Mouse (Mus musculus) lung, embryonic 14.5 days (tissue): ENCODE results near the gene Inafm1. TPM values are rescaled to one million over a fixed set of nuclear protein-coding genes. Genes with fewer than 3 reads are reported as not detected.

Source experiments
- ATAC-seq: fragments of 200-750 bp; cut with Nextera tagmentation; 2 replicates; pipeline ENCODE4 v1.8.0; 2017; ENCODE audit warnings: mild to moderate bottlenecking, moderate TSS enrichment, moderate library complexity; ENCODE audit not compliant: insufficient read depth
- DNase-seq: peaks from one replicate; pipeline ENCODE4 v3.0.0-alpha.2; 2015
- H3K27ac ChIP-seq: fragments of 300-500 bp; sonication (generic); 2 replicates; pipeline ENCODE4 v1.5.1; 2014; ENCODE audit warnings: low read depth, mild to moderate bottlenecking, moderate library complexity
- H3K27me3 ChIP-seq: fragments of 300-500 bp; sonication (generic); 2 replicates; pipeline ENCODE4 v1.6.1; 2014; ENCODE audit warnings: low read length, control low read depth; ENCODE audit not compliant: insufficient read depth
- H3K36me3 ChIP-seq: fragments of 300-500 bp; sonication (generic); 2 replicates; pipeline ENCODE4 v1.6.1; 2014; ENCODE audit warnings: control low read depth; ENCODE audit not compliant: insufficient read depth
- H3K4me1 ChIP-seq: fragments of 300-500 bp; sonication (generic); 2 replicates; pipeline ENCODE4 v1.6.1; 2014; ENCODE audit warnings: antibody characterized with exemption, control low read depth; ENCODE audit not compliant: insufficient read depth
- H3K4me2 ChIP-seq: fragments of 300-500 bp; sonication (generic); 2 replicates; pipeline ENCODE4 v1.6.1; 2014; ENCODE audit warnings: mild to moderate bottlenecking
- H3K4me3 ChIP-seq: fragments of 300-500 bp; sonication (generic); 2 replicates; pipeline ENCODE4 v1.5.1; 2014; ENCODE audit warnings: low read depth, low read length
- H3K9ac ChIP-seq: fragments of 300-500 bp; sonication (generic); 2 replicates; pipeline ENCODE4 v1.6.1; 2014
- H3K9me3 ChIP-seq: fragments of 300-500 bp; sonication (generic); 2 replicates; pipeline ENCODE4 v1.6.1; 2016; ENCODE audit warnings: low read depth, low read length, control low read depth
- CTCF ChIP-seq: IDR thresholded peaks from 2 replicates; pipeline ENCODE4 v1.5.1; 2016; ENCODE audit warnings: antibody characterized with exemption, low read depth
- WGBS: fragments of 180-500 bp; shearing (Covaris S2); extraction: QIAGEN DNeasy Blood & Tissue Kit; methylation state at CpG from one replicate; pipeline ENCODE4 v1.1.7; 2014; 5-methylcytosine and 5-hydroxymethylcytosine counted together
- polyA plus RNA-seq: library from polyadenylated mRNA; unstranded; fragments of >200 nt; fragmentation: Nextera tagmentation; extraction: Ambion mirVana; gene quantifications from 2 replicates; pipeline ENCODE4 v1.2.1, GENCODE M21; 2014

Inafm1 gene
- polyA plus RNA-seq, 1 experiment from 2014 or later = 14.5 TPM

- Histone ChIP-seq H3K27me3 (no peaks in the 10 kb centered on the region), H3K4me1 (no peaks in the 10 kb centered on the region), H3K4me2 (no peak overlapping the region), H3K36me3 (no peaks in the 10 kb centered on the region), H3K9me3 (no peaks in the 10 kb centered on the region), H3K4me3 (no peak overlapping the region), H3K9ac (no peak overlapping the region), H3K27ac (no peak overlapping the region)
- no peak for DNase-seq
- 59% methylated on average over 11 of the region's 11 CpGs for WGBS
- no peak for ATAC-seq
- TF ChIP-seq CTCF = no peak
Measured at GRCm38 (mm10) chr7:16241787-16242186, 31.6 kb downstream of the Inafm1 start.

DNA sequence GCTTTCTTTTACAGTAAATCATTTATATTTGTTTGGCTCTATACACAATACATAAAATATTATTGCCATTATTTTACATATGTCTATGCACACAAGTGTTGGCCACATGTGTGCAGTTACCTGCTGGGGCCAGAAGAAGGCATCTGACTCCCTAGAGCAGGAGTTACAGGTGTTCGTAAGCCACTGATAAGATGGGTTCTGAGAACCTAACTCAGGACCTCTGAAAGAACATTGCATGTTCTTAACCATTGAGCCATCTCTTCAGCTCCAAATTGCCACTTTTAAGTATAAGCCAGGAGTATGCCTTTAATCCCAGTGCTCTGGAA is 32.5 kb downstream of the Inafm1 start:
- DNase-seq (no peak), ATAC-seq (no peak)
- WGBS = 90% methylated on average over 1 of the region's 1 CpGs
- no peaks in the 10 kb centered on the region for H3K9me3 ChIP-seq
- H3K27ac ChIP-seq = no peak overlapping the region
- no peaks in the 10 kb centered on the region for H3K36me3 ChIP-seq
- H3K4me1 ChIP-seq = no peaks in the 10 kb centered on the region
- TF ChIP-seq CTCF = no peak
- H3K27me3 ChIP-seq = no peaks in the 10 kb centered on the region
- no peak overlapping the region for H3K4me3 ChIP-seq
- no peak overlapping the region for H3K4me2 ChIP-seq
- H3K9ac ChIP-seq = no peak overlapping the region

- Histone ChIP-seq H3K27ac (no peak overlapping the region), H3K27me3 (no peaks in the 10 kb centered on the region), H3K4me1 (no peaks in the 10 kb centered on the region), H3K4me2 (no peak overlapping the region), H3K9me3 (no peaks in the 10 kb centered on the region), H3K9ac (no peak overlapping the region), H3K36me3 (no peaks in the 10 kb centered on the region), H3K4me3 (no peak overlapping the region)
- no peak for ATAC-seq
- WGBS = 65% methylated on average over 7 of the region's 7 CpGs
- TF ChIP-seq CTCF = no peak
- DNase-seq = no peak
Measured at GRCm38 (mm10) chr7:16240281-16240977, 33.0 kb downstream of the Inafm1 start.

- Histone ChIP-seq H3K27me3 (no peaks in the 10 kb centered on the region), H3K4me2 (no peak overlapping the region), H3K9me3 (no peaks in the 10 kb centered on the region), H3K4me1 (no peaks in the 10 kb centered on the region), H3K27ac (no peak overlapping the region), H3K36me3 (no peaks in the 10 kb centered on the region), H3K9ac (no peak overlapping the region), H3K4me3 (no peak overlapping the region)
- DNase-seq (no peak), ATAC-seq (no peak)
- WGBS = 61% methylated on average over 9 of the region's 9 CpGs
- TF ChIP-seq CTCF = no peak
Measured at GRCm38 (mm10) chr7:16239554-16239997, 33.8 kb downstream of the Inafm1 start.

GRCm38 (mm10) chr7:16229869-16230268 is 43.5 kb downstream of the Inafm1 start:
- H3K27ac ChIP-seq = no peak overlapping the region
- no peaks in the 10 kb centered on the region for H3K9me3 ChIP-seq
- H3K27me3 ChIP-seq = no peaks in the 10 kb centered on the region
- H3K4me2 ChIP-seq = no peak overlapping the region
- H3K36me3 ChIP-seq = no peaks in the 10 kb centered on the region
- WGBS = 26% methylated on average over 5 of the region's 5 CpGs
- no peaks in the 10 kb centered on the region for H3K4me1 ChIP-seq
- no peak for ATAC-seq
- no peak overlapping the region for H3K4me3 ChIP-seq
- H3K9ac ChIP-seq = no peak overlapping the region
- peak; percentile 45 for DNase-seq
- TF ChIP-seq CTCF = no peak

Other genes with a start within 250 kb of the Inafm1 start
- gene Bicra, start 225.7 kb downstream of the Inafm1 start, polyA plus RNA-seq = 8.7 and 9.6 TPM in 2 replicates
- 0.16 TPM in 1 of 2 replicates, not detected in the other for gene Zfp541, start 211.8 kb downstream of the Inafm1 start, polyA plus RNA-seq
- gene Napa, start 175.2 kb downstream of the Inafm1 start, polyA plus RNA-seq = 168 and 176 TPM in 2 replicates
- 26.6 and 26.7 TPM in 2 replicates for gene Kptn, start 153.7 kb downstream of the Inafm1 start, polyA plus RNA-seq
- 0.12 and 0.17 TPM in 2 replicates for gene Slc8a2, start 143.8 kb downstream of the Inafm1 start, polyA plus RNA-seq
- 21.0 and 24.9 TPM in 2 replicates for gene Meis3, start 98.5 kb downstream of the Inafm1 start, polyA plus RNA-seq
- gene Dhx34, start 51.6 kb downstream of the Inafm1 start, polyA plus RNA-seq = 11.2 and 13.8 TPM in 2 replicates
- gene C5ar2, start 29.5 kb downstream of the Inafm1 start, polyA plus RNA-seq = 0.05 and 0.18 TPM in 2 replicates
- gene C5ar1, start 14.1 kb downstream of the Inafm1 start, polyA plus RNA-seq = 1.7 and 2.0 TPM in 2 replicates
- gene Ccdc9, start 13.2 kb upstream of the Inafm1 start, polyA plus RNA-seq = 17.7 and 22.7 TPM in 2 replicates
- gene Bbc3, start 34.8 kb upstream of the Inafm1 start, polyA plus RNA-seq = 4.9 and 6.4 TPM in 2 replicates
- gene Sae1, start 114.2 kb upstream of the Inafm1 start, polyA plus RNA-seq = 356 and 365 TPM in 2 replicates
- 18.7 and 19.0 TPM in 2 replicates for gene Zc3h4, start 127.3 kb upstream of the Inafm1 start, polyA plus RNA-seq
- gene Tmem160, start 179.2 kb upstream of the Inafm1 start, polyA plus RNA-seq = 40.4 and 46.1 TPM in 2 replicates
- gene Npas1, start 204.1 kb upstream of the Inafm1 start, polyA plus RNA-seq = 0.07 TPM in 1 of 2 replicates, not detected in the other